Mouse (Mus musculus): ENCODE data around the gene Crybg1. TPM values are rescaled to one million over a fixed set of nuclear protein-coding genes. Genes with fewer than 3 reads are reported as not detected.

Gene Crybg1
- polyA plus RNA-seq (2017; shearing (Covaris generic)): 10 to 100 TPM; 21.7 to 23.7 TPM

DNA sequence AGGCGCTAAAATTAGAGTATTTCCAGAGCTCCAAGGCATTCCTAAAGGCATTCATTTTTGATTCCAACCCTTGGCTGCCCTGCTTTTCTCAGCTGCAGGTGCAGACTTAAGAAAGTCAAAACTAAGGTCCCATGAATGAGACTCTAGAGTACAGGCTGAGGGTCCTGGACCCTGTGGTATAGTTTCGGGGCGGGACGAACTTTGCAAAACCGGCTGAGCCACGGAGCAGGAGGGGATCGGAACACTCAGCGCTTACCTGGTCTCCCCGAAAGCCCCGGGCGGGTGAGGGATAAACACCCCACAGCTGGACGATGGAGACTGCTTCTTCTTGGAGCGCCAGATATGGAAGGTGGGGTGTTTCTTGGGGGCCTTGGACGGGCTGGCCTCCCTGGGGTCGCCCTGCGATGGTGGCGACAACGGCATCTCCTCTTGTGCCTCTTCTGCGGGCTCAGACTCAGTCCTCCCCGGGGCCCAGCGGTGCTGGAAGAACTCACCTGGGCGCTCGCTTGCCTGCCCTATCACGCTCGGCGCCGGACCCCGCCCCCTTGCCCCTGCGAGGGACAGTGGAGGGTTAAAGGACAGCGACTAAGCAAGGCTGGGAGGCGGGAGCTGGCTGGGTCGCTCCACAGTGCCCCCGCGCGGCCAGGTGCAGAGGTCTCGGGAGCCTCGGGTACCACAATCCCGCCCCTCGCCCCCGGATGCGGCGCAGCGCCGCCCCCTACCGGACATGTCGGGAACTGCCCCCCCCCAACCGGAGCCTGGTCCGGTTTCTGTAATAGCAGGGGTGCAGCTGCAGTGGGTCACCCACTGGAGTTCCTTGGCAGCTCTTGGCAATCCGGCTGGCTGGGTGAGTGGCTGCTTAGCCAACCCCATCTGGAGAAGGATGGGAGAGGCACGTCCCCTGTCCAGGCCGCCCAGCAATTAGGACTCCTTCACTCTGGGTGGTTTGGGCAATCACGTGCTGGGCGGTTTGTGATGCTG is at the start of gene Crybg1:
Crybg1 (minus strand) TSS at position 517 of the 981 bp plus-strand sequence.
- no peak for ATAC-seq

DNA sequence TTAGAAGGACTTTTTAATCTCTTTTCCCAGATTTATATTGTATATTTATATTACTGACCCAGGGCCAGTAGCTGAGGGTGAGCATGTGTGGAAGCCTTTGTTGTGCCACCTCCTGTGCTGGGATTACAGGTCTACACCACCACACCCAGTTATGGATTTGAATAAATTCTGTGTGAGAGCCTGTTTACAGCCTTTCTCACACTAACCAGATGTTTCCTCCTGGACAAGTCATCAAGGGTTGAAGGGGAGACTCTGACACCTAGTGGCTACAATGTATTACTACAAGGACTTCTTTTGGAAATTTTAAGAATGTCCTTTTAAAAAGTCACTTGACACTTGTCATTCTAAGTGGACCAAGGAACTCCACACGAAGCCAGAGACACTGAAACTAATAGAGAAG is 28.7 kb upstream of the Crybg1 start:
- peak; percentile 43 for ATAC-seq

DNA sequence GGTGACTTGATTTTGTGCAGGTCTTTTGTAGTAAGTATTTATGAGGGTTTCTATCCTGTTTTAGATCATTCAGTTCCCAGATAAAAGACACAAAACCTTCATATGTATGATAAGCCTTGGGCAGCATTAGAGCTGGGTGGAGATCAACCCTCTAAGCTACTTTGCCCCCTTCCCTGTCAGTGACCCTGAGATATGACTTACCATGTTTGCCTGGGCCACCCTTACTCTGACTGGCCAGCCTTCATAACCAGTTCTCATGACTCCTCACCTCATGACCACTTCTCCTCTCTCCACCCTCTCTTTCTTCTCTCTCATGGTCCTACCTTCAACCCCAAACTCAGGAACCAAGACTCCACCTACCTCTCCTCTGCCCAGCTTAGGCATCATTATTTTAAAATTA is 27.9 kb upstream of the Crybg1 start:
- ATAC-seq: no peak

DNA sequence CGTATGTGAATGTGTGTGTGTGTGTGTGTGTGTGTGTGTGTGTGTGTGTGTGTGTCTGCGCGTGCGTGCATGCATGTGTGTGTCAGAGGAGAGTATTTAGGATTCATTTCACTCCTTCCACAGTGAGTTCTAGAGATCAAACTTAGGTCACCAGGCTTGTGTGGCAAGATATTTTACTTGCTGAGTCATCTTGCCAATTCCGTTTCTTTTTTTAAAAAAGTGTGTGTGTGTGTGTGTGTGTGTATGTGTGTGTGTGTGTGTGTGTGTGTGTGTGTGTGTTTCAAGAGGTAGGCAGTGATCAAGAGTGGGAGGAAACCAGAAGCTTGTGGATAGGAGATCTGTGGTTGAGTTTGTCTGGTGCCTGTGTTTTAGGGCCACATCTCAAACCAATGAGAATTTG is 27.5 kb upstream of the Crybg1 start:
- no peak for ATAC-seq

DNA sequence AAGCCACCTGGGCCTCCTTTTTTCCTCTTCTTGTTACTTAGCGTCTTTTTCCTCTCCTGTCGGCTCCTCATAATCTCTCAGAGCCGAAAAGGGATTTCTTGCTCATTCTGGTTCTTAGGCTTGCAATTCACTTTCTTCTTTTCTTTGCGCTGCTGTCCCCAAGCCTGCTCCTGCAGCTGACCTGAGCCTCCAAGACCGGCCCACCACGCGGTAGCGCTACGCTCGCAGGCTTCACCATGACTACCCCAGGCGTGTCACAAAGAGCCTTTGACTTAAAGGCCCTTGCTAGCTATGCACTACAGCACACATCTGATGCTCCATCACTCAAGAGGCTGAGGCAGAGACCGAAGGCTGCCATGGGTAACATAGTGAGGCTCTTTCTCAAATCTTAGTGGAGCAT is 21.5 kb upstream of the Crybg1 start:
- ATAC-seq: no peak

DNA sequence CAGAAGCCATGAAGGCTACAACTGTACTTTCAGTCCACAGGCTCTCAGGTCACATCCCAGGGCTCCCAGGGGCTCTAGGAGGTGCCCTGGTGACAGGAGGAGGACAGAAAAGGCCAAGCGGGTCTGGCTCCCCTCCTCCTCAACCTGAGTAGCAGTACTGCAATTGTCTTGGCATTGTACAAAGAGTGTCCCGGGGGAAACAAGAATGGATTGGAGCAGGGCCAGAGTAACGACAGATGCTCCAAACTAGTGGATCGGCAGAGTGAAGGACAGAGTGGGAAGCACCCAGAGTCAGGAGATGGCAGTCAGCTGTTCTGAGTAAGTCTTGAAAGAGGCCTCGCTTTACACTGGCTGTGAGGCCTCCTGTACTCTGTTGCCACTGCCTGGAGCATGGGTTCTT is 18.4 kb upstream of the Crybg1 start:
- ATAC-seq: no peak

DNA sequence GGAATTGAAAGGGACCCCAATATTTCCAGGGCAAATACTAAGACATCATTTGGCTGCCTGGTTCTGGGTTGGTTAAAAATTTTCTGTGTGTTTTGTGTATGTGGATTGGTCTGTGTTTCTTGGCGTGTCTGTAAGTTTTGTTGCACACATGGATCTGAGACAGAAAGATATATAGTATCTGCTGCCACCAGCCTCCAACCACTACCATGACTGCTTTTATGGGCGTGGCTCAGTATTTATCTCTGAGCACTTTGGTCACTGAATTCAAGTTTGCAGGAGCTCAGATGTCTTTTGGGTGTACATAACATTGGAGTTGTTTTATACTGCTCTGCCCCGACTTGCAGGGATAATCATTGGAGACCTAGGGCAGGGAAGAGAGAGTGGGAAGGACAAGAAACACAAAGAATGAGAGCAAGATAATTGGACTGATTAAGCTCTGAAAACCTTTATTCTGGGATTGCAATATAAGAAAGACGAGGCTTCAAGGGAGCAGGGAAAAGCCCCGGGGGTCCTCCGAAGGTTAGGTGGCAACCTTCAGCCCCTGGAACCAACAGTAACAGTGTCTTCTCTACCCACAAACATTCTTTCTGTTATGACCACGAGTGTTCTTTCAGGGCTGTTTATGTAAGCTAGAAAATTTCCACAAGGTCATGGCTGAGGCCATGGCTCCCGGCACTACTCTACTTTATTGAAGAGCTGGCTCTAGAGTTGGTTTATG is 15.8 kb upstream of the Crybg1 start:
- ATAC-seq: no peak

DNA sequence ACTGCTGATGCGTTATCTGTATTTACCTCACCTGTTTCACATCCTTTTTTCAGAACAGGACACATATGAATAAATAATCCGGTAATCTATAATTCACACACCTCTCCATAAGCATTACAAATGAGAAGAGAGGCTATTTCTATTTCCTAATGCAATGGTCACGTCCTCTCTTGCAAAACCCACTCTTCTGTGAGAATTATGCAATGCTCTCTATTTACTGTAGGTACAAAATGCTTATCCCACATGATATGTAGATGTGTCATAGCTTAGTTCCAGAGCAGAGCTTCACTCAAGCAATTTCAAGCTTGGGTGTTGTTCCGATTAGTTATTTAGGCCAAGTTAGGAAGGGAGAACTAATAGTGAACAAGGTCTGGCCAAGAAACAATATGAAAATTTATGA is 14.4 kb upstream of the Crybg1 start:
- no peak for ATAC-seq

DNA sequence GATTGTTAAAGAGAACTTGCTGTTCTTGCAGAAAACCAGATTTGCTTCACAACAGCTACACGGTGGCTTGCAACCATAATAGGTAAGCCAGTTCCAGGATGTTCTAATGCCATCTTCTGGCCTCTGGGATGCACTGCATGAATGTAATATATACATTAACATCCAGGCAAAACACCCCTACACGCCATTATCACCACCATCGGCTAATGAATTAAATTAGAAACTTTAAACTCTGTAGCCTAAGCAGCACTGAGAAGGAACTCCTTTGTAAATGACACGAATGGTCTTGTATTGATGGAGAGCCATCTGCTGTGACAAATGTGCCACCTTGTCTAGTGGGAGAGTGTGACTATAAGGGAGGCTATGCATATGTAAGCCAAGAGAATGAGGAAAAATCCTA is 11.5 kb upstream of the Crybg1 start:
- ATAC-seq: no peak

DNA sequence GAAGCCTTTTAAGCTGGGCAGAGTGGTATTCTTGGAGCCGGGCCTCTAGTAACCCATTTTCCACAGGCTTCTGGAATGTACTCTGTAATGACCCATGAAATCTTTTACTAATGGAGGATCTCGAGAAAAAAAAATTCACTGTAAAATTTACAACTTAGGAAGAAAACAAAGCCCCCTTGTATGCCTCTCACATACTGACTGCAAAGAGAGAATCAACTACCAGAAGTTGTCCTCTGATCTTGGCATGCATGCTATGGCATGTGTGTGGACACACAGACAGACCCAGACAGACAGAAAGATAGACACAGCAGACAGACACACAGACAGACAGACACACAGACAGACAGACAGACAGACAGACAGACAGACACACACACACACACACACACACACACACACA is 8.8 kb upstream of the Crybg1 start:
- ATAC-seq: no peak

DNA sequence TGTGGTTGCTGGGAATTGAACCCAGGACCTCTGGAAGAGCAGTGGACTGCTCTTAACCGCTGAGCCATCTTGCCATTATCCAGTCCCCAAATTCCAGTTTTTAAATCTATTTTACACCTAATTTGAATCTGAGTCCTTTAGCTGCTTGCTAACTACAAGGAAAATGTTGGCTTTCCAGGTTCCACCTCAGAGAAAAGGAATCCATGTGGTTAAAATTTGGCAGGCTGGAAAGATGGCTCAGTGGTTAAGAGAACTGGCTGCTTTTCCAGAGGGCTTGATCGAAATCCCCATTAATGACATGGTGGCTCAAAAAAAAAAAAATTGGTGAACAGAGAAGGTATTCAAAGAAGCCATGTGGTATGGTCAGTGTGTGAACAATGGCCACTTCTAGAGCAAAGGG is 1.8 kb upstream of the Crybg1 start:
- no peak for ATAC-seq

DNA sequence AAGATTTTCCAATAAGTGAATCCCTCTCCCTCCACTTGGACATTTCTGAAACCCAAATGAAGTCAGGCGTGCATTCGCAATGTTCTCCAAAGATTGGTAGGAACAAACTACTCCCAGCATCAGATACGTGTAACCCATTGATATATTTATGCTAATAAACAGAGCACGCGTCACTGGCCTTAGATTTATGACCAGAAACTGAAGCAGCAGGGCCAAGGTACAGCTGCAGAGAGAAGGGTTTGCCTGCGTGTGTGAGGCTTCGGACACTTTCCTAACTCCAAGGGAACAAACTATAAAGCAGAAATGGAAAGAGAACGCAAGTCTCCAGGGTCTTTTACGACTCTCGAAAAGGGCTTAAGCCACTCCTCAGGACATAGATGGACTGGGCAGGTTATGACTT is 5.3 kb downstream of the Crybg1 start:
- ATAC-seq: no peak

DNA sequence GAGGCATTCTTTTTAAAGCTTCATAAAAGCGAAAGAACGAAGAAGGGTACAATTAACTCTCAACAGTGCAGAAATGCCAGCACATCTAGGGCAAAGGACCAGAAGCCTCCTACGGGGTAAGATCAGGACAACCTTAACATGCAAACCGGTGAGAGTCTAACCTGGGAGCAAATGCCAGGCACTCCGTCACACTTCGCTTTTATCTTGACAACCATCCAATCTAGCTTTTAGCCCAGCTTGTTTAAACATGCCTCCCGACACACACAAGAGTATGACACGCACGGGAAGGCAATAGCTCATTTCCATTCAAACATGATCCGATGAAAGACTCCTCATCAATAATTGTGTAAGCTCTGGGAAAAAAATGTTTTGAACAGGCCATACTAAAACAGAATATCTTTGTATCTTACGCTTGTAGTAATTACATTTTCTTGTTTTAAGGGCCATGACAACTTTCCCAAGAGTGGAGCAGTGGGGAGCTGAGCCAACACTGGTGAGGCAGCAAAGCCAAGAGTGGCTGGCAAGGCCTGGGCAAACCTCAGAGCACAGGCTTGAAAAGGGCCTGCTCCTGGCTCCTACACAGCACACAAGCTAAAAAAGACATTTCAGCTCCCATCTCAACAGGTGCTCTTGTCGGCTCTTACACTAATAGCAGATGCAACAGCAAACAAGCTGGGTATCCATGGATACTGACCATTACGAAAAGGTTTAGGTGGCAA is 10.4 kb downstream of the Crybg1 start:
- ATAC-seq: no peak

DNA sequence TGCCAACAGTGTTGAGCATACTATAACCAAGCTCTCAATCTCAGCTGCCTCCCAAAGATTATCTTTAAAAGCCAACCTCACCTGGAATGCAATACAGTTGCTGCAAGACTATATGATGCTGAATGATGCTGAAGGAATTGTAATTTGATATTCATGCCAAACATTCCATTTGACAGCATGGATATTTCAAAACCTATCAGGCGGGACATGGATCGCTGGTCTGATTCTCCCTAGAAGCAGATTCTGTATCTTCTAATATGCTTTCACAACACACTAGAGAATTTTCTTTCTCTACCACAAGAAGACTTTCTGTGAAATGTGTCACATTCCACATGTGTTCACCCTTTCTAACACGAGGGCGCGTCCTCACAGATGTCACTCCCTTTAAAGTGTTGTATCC is 22.6 kb downstream of the Crybg1 start:
- ATAC-seq: no peak

DNA sequence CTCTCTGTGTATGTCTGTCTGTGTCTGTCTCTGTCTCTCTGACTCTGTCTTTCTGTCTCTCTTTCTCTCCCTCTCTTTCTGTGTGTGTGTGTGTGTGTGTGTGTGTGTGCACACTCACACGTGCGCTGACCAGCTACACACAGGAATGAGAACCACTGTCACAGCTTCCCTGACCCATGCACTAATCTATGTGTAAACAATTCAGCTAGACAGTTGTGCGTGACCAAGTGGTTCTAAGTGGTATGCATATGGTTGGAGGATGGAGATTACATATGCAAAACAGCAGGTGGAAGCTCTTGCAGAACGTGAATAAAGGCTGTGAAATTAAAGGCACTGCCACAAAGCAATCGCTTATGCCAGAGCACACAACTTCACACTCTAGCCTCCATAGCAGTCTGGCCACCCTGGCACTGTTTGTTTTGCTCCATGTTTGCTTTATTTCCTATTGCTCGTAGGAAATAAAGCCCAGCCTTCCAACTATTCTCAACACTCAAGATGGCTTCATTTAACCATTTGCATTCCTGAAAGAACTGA is 24.2 kb downstream of the Crybg1 start:
- ATAC-seq: no peak

DNA sequence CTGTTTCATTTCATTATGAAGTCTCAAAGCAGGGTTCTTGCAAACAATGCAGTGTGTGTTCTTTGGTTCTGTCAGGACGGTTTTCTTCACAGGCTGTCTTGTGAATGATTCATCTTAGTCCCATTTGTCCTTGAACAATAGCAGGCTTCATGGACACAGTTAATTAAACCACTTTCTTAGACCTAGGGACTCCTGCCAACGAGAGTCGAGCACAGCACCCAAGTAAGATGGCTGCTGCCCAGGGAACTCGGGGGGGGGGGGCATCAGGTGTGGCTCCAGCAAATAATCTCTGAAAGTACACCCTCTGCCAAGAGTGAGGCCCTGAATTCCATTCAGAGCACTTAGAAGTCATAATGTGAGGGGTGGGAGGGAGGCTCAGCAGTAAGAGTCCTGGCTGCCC is 30.0 kb downstream of the Crybg1 start:
- ATAC-seq: no peak

DNA sequence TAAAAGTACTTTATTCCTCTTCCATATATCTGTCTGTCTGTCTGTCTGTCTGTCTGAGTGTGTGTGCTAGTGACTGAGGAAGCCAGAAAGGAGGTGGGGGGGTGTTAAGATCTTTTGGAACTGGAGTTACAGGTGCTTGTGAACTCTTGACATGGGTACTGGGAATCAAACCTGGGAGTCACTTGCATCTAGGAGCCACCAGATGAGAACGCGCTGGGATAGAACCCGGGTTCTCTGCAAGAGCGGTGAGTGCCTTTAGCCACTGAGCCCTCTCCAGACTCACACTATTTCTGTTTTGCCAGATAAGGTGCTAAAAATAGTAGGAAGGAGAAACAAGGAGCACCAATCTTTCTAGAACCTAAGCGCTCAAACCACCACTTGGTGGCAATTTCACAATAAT is 31.9 kb downstream of the Crybg1 start:
- ATAC-seq: no peak

DNA sequence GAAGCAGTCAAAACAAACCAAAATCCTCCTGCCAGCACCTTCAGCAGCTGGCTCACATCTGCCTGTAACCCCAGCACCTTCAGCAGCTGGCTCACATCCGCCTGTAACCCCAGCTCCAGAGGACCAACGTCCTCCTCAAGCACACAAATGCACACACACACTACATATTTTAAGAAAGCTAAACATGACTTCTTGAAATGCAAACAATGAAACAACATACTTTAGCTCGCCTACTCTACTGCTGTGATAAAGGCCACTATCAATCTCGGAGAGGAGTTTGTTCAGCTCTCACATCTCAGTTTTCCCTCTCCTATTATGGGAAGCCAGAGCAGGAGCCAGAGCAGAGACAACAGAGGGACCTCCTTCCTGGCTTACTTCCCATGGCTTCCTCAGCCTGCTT is 34.0 kb downstream of the Crybg1 start:
- no peak for ATAC-seq

DNA sequence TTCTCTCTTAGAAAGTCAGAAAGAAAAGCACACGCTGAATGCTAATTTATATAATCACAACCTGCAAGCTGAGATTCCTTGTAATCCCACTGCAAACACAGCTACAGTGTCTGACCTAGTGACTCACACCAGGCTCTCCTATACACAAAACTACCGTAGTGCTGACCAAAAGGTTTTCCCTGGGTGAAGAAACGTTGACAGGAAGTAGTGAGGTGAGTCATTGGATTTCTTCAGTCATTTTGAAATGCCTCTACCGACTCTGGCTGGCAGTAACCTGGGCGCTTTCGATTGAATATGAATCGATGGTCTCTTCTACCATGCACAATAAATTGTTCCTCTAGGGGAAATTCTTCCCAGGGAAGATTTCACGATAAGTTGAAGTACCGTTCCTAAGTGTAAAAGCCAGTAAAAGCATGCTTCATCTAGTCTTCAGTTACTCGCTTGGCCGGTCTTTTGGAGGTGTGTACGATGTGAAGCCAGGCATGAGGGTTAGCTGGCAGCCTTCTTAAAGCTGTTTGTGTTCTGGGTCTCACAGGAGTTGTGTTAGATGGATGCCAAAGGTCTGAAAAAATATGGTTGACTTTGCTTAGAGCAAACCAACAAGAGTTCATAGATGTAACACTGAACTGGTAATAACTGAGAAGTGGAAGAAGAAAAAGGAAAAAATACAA is 36.5 kb downstream of the Crybg1 start:
- no peak for ATAC-seq

DNA sequence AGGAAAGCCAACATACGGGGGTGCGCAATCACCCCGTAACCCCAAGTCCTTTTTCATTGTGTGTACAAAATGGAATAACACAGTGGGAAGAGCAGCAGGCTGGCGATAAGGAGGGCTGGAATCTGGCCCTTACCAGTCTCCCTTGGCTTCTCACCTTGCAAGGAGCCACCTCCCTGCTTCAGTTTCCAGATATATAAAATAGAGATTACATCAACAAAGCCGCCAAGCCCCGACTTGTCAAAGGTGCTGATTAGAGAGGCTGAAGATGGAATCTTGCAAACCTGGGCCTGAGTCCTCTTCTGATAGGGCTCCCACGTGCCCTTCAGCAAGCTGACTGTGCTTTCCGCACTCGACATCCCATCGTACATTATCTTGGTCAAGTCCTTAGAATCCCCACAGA is 37.5 kb downstream of the Crybg1 start:
- ATAC-seq: no peak

DNA sequence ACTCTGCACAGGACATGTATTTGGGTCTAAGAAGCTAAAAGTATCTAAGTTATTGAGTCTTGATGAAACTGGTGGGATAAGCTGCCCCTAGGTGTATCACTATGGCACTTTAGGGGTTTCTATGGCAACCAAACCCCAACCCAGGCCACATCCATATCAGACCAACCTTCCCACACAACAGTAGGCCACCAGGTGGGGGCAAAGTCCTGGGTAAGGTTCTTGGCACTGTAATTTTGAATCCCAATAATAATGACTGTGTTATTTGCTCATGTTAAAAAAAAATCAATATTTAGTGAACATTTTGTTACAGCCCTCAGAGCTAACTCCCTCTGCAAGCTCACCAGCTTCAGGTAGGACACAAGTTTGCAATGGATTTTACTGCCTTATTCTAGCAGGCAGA is 38.2 kb downstream of the Crybg1 start:
- no peak for ATAC-seq

DNA sequence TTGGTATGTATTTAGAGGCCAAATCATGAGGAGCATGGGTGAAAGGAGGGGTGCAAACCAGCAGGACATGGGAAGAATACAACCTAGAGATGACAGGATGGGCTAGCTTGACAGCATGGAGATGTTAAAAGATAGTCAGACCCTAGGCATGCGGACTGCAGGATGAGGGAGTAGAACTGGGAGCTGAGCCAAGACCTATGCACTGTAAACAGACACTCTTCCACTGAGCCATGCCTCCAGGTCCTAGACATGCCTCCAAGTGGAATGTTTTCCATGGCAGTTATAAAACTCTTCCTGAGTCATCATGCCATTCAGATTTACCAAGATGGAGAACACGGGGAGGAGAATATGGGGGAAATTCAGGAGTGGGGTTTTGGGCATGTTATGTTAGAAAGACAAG is 53.9 kb downstream of the Crybg1 start:
- ATAC-seq: no peak

DNA sequence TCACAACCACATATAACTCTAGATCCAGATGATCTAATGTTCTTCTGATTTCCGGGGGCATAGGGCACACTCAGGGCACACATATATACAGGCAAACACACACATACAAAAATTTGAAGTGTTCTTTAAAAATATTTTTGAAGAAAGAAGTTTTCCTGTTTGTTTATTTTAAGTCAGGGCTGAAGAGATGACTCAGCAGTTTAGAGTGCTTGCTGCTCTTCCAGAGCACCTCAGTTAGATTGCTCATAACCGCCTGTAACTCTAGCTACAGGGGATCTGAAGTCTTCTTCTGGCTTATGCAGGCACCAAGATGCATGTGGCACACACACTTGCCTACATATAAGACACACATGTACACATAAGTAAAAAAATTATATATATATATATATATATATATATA is 56.9 kb downstream of the Crybg1 start:
- no peak for ATAC-seq

Measured in activated CD4-positive, CD25-positive, alpha-beta regulatory T cell, adult 4 months (primary cell).